Mouse (Mus musculus) hindbrain, embryonic 15.5 days (tissue): ENCODE measurements around the gene Hacd2. TPM values are rescaled to one million over a fixed set of nuclear protein-coding genes. Genes with fewer than 3 reads are reported as not detected.
A peak's percentile ranks its signal among the peaks of the same experiment; 100 is the strongest.

Experiments
- ATAC-seq: fragments of 200-750 bp; cut with Nextera tagmentation; 2 replicates; pipeline ENCODE4 v1.8.0; 2017; ENCODE audit warnings: low read depth, moderate number of reproducible peaks, moderate TSS enrichment; ENCODE audit not compliant: low FRiP score
- H3K27ac ChIP-seq: fragments of 300-500 bp; sonication (generic); replicated peaks from 2 replicates; pipeline ENCODE4 v1.5.1; 2015; ENCODE audit warnings: mild to moderate bottlenecking, inconsistent platforms
- H3K27me3 ChIP-seq: fragments of 300-500 bp; sonication (generic); 2 replicates; pipeline ENCODE4 v1.6.1; 2015; ENCODE audit warnings: control low read depth, inconsistent platforms
- H3K36me3 ChIP-seq: fragments of 300-500 bp; sonication (generic); 2 replicates; pipeline ENCODE4 v1.6.1; 2015; ENCODE audit warnings: control low read depth, inconsistent platforms
- H3K4me1 ChIP-seq: fragments of 300-500 bp; sonication (generic); replicated peaks from 2 replicates; pipeline ENCODE4 v1.6.1; 2015; ENCODE audit warnings: control low read depth, inconsistent platforms
- H3K4me2 ChIP-seq: fragments of 300-500 bp; sonication (generic); 2 replicates; pipeline ENCODE4 v1.6.1; 2015; ENCODE audit warnings: moderate library complexity, mild to moderate bottlenecking, inconsistent platforms
- H3K4me3 ChIP-seq: fragments of 300-500 bp; sonication (generic); 2 replicates; pipeline ENCODE4 v1.5.1; 2015; ENCODE audit warnings: mild to moderate bottlenecking, inconsistent platforms
- H3K9ac ChIP-seq: fragments of 300-500 bp; sonication (generic); 2 replicates; pipeline ENCODE4 v1.6.1; 2015; ENCODE audit warnings: inconsistent platforms
- H3K9me3 ChIP-seq: fragments of 300-500 bp; sonication (generic); 2 replicates; pipeline ENCODE4 v1.6.1; 2016; ENCODE audit warnings: control low read depth, inconsistent platforms
- WGBS: fragments of 180-500 bp; shearing (Covaris S2); methylation state at CpG from one replicate; pipeline ENCODE4 v1.1.7; 2015; 5-methylcytosine and 5-hydroxymethylcytosine counted together
- polyA plus RNA-seq: library from polyadenylated mRNA; unstranded; fragments of >200 nt; fragmentation: Nextera tagmentation; extraction: Ambion mirVana; gene quantifications from 2 replicates; pipeline ENCODE4 v1.2.1, GENCODE M21; 2015

Gene Hacd2
- polyA plus RNA-seq, 1 experiment from 2014 or later = 50.9 TPM

- H3K9ac ChIP-seq = no peak overlapping the region
- H3K4me3 ChIP-seq = no peak overlapping the region
- peaks cover 4% of the 10 kb centered on the region; the same call in 1 of the 2 replicates for H3K36me3 ChIP-seq
- no peak overlapping the region for H3K27ac ChIP-seq
- no peaks in the 10 kb centered on the region for H3K9me3 ChIP-seq
- 83% methylated on average over 6 of the region's 6 CpGs for WGBS
- H3K4me1 ChIP-seq = peaks cover 9% of the 10 kb centered on the region
- no peak overlapping the region for H3K4me2 ChIP-seq
- no peaks in the 10 kb centered on the region for H3K27me3 ChIP-seq
- ATAC-seq = no peak
Measured at GRCm38 (mm10) chr16:35107985-35108384, 85.8 kb downstream of the Hacd2 start.

GRCm38 (mm10) chr16:35109156-35109555 is 86.9 kb downstream of the Hacd2 start:
- ATAC-seq = no peak
- Histone ChIP-seq H3K9ac (no peak overlapping the region), H3K36me3 (peaks cover 4% of the 10 kb centered on the region; the same call in 1 of the 2 replicates), H3K4me1 (peaks cover 9% of the 10 kb centered on the region), H3K9me3 (no peaks in the 10 kb centered on the region), H3K27ac (no peak overlapping the region), H3K27me3 (no peaks in the 10 kb centered on the region), H3K4me3 (no peak overlapping the region), H3K4me2 (no peak overlapping the region)
- WGBS = 57% methylated on average over 8 of the region's 8 CpGs

GRCm38 (mm10) chr16:35109656-35110291 is 87.5 kb downstream of the Hacd2 start:
- Histone ChIP-seq H3K9ac (no peak overlapping the region), H3K4me2 (no peak overlapping the region), H3K27ac (no peak overlapping the region), H3K9me3 (no peaks in the 10 kb centered on the region), H3K27me3 (no peaks in the 10 kb centered on the region), H3K36me3 (peaks cover 4% of the 10 kb centered on the region; the same call in 1 of the 2 replicates), H3K4me3 (no peak overlapping the region), H3K4me1 (peaks cover 9% of the 10 kb centered on the region)
- ATAC-seq = no peak
- WGBS = 38% methylated on average over 7 of the region's 7 CpGs

GRCm38 (mm10) chr16:35110410-35111142 is 88.3 kb downstream of the Hacd2 start:
- Histone ChIP-seq H3K4me1 (peaks cover 9% of the 10 kb centered on the region), H3K9me3 (no peaks in the 10 kb centered on the region), H3K27ac (peak overlapping the region; percentile 62), H3K36me3 (peaks cover 4% of the 10 kb centered on the region; the same call in 1 of the 2 replicates), H3K9ac (0 out of 2 replicates have a peak overlapping the region, but pooled peaks have one; percentile 31), H3K4me2 (peak overlapping the region; percentile 51), H3K27me3 (no peaks in the 10 kb centered on the region), H3K4me3 (0 out of 2 replicates have a peak overlapping the region, but pooled peaks have one; percentile 21)
- WGBS = 26% methylated on average over 10 of the region's 10 CpGs
- ATAC-seq = peak; percentile 92

- 65% methylated on average over 8 of the region's 8 CpGs for WGBS
- peaks cover 9% of the 10 kb centered on the region for H3K4me1 ChIP-seq
- no peak overlapping the region for H3K27ac ChIP-seq
- ATAC-seq = no peak
- H3K4me2 ChIP-seq = no peak overlapping the region; the same call in 1 of the 2 replicates
- H3K4me3 ChIP-seq = no peak overlapping the region
- 0 out of 2 replicates have a peak overlapping the region, but pooled peaks have one; percentile 31 for H3K9ac ChIP-seq
- no peaks in the 10 kb centered on the region for H3K9me3 ChIP-seq
- H3K36me3 ChIP-seq = peaks cover 4% of the 10 kb centered on the region; the same call in 1 of the 2 replicates
- no peaks in the 10 kb centered on the region for H3K27me3 ChIP-seq
Measured at GRCm38 (mm10) chr16:35111143-35111620, 89.0 kb downstream of the Hacd2 start.

- no peaks in the 10 kb centered on the region for H3K36me3 ChIP-seq
- H3K4me3 ChIP-seq = no peak overlapping the region
- no peak for ATAC-seq
- H3K27ac ChIP-seq = no peak overlapping the region
- no peak overlapping the region for H3K9ac ChIP-seq
- no peaks in the 10 kb centered on the region for H3K9me3 ChIP-seq
- peaks cover 17% of the 10 kb centered on the region for H3K4me1 ChIP-seq
- 92% methylated on average over 5 of the region's 5 CpGs for WGBS
- H3K27me3 ChIP-seq = no peaks in the 10 kb centered on the region
- no peak overlapping the region for H3K4me2 ChIP-seq
Measured at GRCm38 (mm10) chr16:35113496-35113895, 91.3 kb downstream of the Hacd2 start.

GRCm38 (mm10) chr16:35116328-35116956 is 94.2 kb downstream of the Hacd2 start:
- no peak overlapping the region for H3K4me2 ChIP-seq
- peaks cover 8% of the 10 kb centered on the region for H3K4me1 ChIP-seq
- no peaks in the 10 kb centered on the region for H3K27me3 ChIP-seq
- H3K9ac ChIP-seq = no peak overlapping the region
- H3K9me3 ChIP-seq = no peaks in the 10 kb centered on the region
- H3K36me3 ChIP-seq = no peaks in the 10 kb centered on the region
- no peak for ATAC-seq
- H3K27ac ChIP-seq = no peak overlapping the region
- 84% methylated on average over 7 of the region's 7 CpGs for WGBS
- no peak overlapping the region for H3K4me3 ChIP-seq

- Histone ChIP-seq H3K9ac (no peak overlapping the region), H3K36me3 (no peaks in the 10 kb centered on the region), H3K4me1 (peaks cover 8% of the 10 kb centered on the region), H3K9me3 (no peaks in the 10 kb centered on the region), H3K4me2 (no peak overlapping the region), H3K4me3 (no peak overlapping the region), H3K27me3 (no peaks in the 10 kb centered on the region), H3K27ac (no peak overlapping the region)
- ATAC-seq = no peak
- WGBS = 59% methylated on average over 7 of the region's 7 CpGs
Measured at GRCm38 (mm10) chr16:35117436-35117835, 95.2 kb downstream of the Hacd2 start.

GRCm38 (mm10) chr16:35120603-35121002 is 98.4 kb downstream of the Hacd2 start:
- Histone ChIP-seq H3K27ac (no peak overlapping the region), H3K9me3 (no peaks in the 10 kb centered on the region), H3K4me3 (no peak overlapping the region), H3K9ac (no peak overlapping the region), H3K36me3 (no peaks in the 10 kb centered on the region), H3K4me1 (peaks cover 8% of the 10 kb centered on the region), H3K27me3 (no peaks in the 10 kb centered on the region), H3K4me2 (no peak overlapping the region)
- ATAC-seq = no peak
- 80% methylated on average over 4 of the region's 4 CpGs for WGBS

- Histone ChIP-seq H3K4me1 (no peaks in the 10 kb centered on the region), H3K4me3 (no peak overlapping the region), H3K27me3 (no peaks in the 10 kb centered on the region), H3K4me2 (no peak overlapping the region), H3K27ac (no peak overlapping the region), H3K9me3 (no peaks in the 10 kb centered on the region), H3K36me3 (no peaks in the 10 kb centered on the region), H3K9ac (no peak overlapping the region)
- WGBS = 88% methylated on average over 5 of the region's 5 CpGs
- ATAC-seq = no peak
Measured at GRCm38 (mm10) chr16:35127270-35127669, 105.0 kb downstream of the Hacd2 start.

GRCm38 (mm10) chr16:35130172-35130571 is 107.9 kb downstream of the Hacd2 start:
- Histone ChIP-seq H3K9me3 (no peaks in the 10 kb centered on the region), H3K4me3 (no peak overlapping the region)
- WGBS = 85% methylated on average over 3 of the region's 3 CpGs

GRCm38 (mm10) chr16:35139416-35139815 is 117.2 kb downstream of the Hacd2 start:
- peaks cover 20% of the 10 kb centered on the region for H3K4me1 ChIP-seq
- no peak overlapping the region for H3K4me3 ChIP-seq
- no peaks in the 10 kb centered on the region for H3K27me3 ChIP-seq
- H3K9ac ChIP-seq = no peak overlapping the region
- H3K27ac ChIP-seq = peak overlapping the region; percentile 21; the same call in 1 of the 2 replicates
- 36% methylated on average over 6 of the region's 6 CpGs for WGBS
- no peaks in the 10 kb centered on the region for H3K9me3 ChIP-seq
- no peak overlapping the region for H3K4me2 ChIP-seq
- H3K36me3 ChIP-seq = no peaks in the 10 kb centered on the region
- ATAC-seq = no peak

More at GRCm38 (mm10) chr16:35130172-35130571, 107.9 kb downstream of the Hacd2 start:
- no peaks in the 10 kb centered on the region for H3K36me3 ChIP-seq
- no peak overlapping the region for H3K9ac ChIP-seq
- ATAC-seq = no peak
- H3K4me1 ChIP-seq = no peaks in the 10 kb centered on the region
- no peak overlapping the region for H3K4me2 ChIP-seq
- no peak overlapping the region for H3K27ac ChIP-seq
- no peaks in the 10 kb centered on the region for H3K27me3 ChIP-seq
